Mouse (Mus musculus) cortical plate, adult 2 months (tissue): ENCODE data around the gene Rreb1. TPM values are rescaled to one million over a fixed set of nuclear protein-coding genes. Genes with fewer than 3 reads are reported as not detected.

Experiments
- H3K27ac ChIP-seq: fragments of 200-500 bp; 2 replicates; pipeline ENCODE4 v1.5.1; 2012; ENCODE audit warnings: low read length, control low read depth, inconsistent platforms; ENCODE audit not compliant: insufficient read depth
- H3K4me1 ChIP-seq: fragments of 200-500 bp; 2 replicates; pipeline ENCODE4 v1.6.1; 2011; ENCODE audit warnings: low read length; ENCODE audit not compliant: control insufficient read depth, insufficient read depth
- H3K4me3 ChIP-seq: fragments of 200-500 bp; 2 replicates; pipeline ENCODE4 v1.5.1; 2011; ENCODE audit warnings: mild to moderate bottlenecking, low read length, control low read depth; ENCODE audit not compliant: insufficient read depth
- CTCF ChIP-seq: fragments of 200-500 bp; IDR thresholded peaks from 2 replicates; pipeline ENCODE4 v1.5.1; 2011; ENCODE audit warnings: mild to moderate bottlenecking, control low read depth, low read length; ENCODE audit not compliant: insufficient read depth; ENCODE audit errors: extremely low read depth
- POLR2A ChIP-seq: fragments of 200-500 bp; IDR thresholded peaks from 2 replicates; pipeline ENCODE4 v1.6.1; 2011; ENCODE audit warnings: mild to moderate bottlenecking, low read length, control low read depth; ENCODE audit not compliant: insufficient read depth; ENCODE audit errors: extremely low read depth
- polyA plus RNA-seq: library from polyadenylated mRNA; depleted of rRNA; stranded (reverse); fragments of >200 nt; gene quantifications from 2 replicates; pipeline ENCODE4 v1.2.3, GENCODE M21; 2012; rRNA removed

Rreb1 gene
- 32.0 and 32.9 TPM in 2 replicates for polyA plus RNA-seq

DNA sequence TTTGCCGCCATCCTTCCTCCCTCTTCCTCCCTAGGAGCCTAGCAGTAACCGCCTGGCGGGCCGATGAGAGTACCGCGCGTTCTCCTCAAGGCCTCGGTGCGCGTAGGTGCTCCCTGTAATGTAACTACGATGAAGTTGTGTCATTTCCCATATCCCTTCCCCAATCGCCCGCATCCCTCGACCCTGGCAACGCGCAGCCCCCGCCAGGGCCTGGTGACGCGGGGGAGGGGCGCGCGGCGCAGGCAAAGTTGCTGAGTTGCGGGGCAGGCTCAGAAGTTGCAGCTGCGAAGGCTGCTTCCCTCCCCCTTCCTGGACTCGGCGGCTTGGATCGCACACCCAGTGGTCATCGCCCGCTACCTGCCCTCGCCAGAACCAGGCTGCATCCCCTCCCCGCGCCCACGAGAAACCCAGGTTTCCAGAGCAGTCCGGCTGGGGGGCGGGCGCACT is at the start of gene Rreb1:
Gene Rreb1 (plus strand): TSS at position 254 of the 447 bp plus-strand sequence.
- Histone ChIP-seq H3K4me1 (no peaks in the 10 kb centered on the region), H3K27ac (no peak within 1 kb of the TSS)
- TF ChIP-seq CTCF: no peak
- no peak for TF ChIP-seq POLR2A

DNA sequence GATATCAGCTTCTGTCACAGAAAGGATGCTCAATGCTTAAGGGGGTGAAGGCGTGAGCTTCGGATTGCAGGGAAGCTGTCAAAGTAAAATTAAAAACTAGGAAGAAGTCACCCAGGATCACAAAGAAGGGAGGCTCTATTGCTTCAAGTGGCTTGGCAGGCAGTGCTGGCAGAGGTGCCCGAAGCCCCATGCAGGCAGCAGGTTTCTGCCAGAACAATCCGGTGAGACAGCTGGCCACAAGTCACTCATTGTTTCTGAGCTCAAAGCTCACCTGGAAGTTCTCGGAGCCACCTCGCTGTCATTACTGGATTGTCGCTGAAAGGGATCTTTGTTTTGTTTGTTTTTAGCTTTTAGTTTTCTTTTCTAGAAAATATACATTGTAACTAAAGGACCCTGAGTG is 49.6 kb upstream of the Rreb1 start:
- TF ChIP-seq POLR2A (no peak), CTCF (no peak)
- Histone ChIP-seq H3K4me3 (no peak overlapping the region), H3K27ac (no peak overlapping the region), H3K4me1 (no peaks in the 10 kb centered on the region)

More for the DNA sequence above, at the start of gene Rreb1:
- peak within 1 kb of the TSS; percentile 39 for H3K4me3 ChIP-seq

DNA sequence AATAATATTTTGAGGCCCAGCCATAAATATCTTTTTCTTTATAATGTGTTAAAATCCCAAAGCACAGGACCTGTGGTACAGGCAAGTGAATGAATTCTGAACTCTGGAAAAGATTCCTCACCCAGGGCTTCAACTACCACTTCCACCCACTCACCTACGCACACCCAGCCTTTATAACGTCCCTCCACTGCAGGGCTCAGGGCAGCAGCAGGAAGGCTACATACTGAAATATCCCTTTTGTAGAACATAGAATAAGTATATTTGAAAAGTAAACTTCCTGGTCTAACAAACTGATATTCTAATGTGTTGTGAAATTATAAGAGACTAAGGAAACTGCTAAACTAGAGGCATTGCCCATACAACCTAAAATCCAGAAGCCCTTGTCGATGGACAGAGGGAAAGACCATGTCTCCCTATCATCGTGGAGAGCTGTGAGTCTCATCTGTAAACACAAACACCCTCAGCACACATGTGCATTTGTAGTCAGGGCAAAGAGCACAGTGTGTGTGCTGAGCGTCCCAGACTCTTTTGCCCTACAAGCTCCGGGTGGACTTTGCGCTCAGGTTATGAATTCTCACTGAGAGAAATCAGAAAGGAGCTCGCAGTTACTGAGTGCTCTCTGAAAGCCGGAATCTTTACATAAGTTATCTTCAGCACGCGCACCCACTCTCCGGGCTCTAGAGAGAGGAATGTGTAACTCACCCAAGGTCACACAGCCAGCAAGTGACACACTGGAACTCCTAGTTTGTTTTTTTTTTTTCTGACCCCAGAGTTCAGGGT is 46.1 kb upstream of the Rreb1 start:
- Histone ChIP-seq H3K27ac (no peak overlapping the region), H3K4me1 (no peaks in the 10 kb centered on the region), H3K4me3 (no peak overlapping the region)
- TF ChIP-seq CTCF: no peak
- no peak for TF ChIP-seq POLR2A

DNA sequence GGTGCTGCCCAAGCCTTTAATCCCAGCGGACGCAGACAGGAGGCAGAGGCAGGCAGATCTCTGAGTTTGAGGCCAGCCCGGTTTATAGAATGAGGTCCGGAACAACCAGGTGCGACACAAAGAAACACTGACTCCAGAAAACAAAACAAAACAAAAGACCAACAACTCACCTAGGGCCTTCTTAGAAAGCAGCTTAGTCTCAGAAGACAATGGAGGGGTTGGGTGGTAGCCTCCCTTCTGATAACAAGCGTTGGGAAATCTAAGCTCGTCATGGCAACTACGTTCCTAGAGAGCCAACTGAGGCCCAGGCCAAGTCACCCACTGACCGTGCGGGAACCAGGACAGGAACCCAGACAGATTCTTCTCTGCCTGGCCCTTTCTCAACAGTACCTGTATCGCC is 43.7 kb upstream of the Rreb1 start:
- Histone ChIP-seq H3K4me3 (no peak overlapping the region), H3K4me1 (no peaks in the 10 kb centered on the region), H3K27ac (no peak overlapping the region)
- TF ChIP-seq CTCF: no peak
- TF ChIP-seq POLR2A: no peak

DNA sequence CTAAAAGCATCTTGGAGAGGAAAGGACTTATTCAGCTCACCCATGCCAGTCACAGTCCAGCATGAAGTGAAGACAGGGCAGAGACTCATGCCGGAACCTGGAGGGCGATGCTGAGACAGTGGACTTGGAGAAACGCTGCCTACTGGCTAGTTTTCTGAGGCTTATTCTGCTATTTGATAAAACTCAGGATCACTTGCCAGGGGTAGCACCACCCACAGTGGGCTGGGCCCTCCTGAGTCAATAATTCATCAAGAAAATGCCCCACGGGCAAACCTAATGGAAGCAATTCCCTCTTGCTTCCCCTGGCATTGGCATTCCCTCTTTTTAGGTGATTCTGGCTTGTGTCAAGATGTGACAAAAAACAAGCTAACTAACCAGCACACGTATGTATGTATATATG is 38.1 kb upstream of the Rreb1 start:
- H3K4me1 ChIP-seq: no peaks in the 10 kb centered on the region
- TF ChIP-seq CTCF (no peak), POLR2A (no peak)
- no peak overlapping the region for H3K27ac ChIP-seq
- H3K4me3 ChIP-seq: no peak overlapping the region

DNA sequence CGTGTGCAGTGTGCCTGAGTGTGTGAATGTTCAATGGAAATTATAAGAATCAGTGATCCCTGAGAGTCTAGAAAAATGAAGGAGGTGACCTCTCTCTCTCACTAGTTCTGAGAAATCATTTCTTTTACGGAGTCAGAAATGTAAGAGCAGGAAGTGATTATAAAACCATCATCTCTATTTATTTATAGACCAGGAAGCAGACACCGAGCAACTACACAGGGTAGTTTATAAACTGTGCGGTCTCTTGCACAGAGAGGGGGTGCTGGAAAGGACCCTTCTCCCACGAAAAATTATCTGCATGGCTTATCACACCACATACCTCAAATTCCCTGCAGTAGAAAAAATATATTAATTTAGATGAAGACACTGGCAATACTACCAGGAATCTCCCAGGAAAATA is 37.4 kb upstream of the Rreb1 start:
- no peaks in the 10 kb centered on the region for H3K4me1 ChIP-seq
- H3K27ac ChIP-seq: no peak overlapping the region
- H3K4me3 ChIP-seq: no peak overlapping the region
- TF ChIP-seq POLR2A (no peak), CTCF (no peak)

DNA sequence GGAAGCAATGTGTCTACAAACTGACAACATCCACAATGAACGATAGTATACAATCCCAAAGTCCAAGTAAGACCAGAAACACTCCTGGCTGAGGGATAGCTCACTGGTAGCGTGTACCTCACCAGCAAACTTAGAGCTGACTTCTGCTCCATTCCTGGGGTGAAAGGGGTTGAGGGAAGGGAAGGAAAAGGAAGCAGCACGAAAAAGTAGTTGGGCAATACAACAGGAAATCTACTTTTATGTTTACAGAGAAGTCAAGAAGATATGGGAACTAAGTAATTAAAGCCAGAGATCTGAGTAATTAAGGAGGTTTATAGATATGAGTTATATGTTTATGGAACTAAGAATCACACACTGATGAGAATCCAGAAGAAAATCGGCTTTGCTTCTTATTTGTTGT is 36.0 kb upstream of the Rreb1 start:
- no peak overlapping the region for H3K27ac ChIP-seq
- TF ChIP-seq CTCF (no peak), POLR2A (no peak)
- H3K4me1 ChIP-seq: no peaks in the 10 kb centered on the region
- no peak overlapping the region for H3K4me3 ChIP-seq

DNA sequence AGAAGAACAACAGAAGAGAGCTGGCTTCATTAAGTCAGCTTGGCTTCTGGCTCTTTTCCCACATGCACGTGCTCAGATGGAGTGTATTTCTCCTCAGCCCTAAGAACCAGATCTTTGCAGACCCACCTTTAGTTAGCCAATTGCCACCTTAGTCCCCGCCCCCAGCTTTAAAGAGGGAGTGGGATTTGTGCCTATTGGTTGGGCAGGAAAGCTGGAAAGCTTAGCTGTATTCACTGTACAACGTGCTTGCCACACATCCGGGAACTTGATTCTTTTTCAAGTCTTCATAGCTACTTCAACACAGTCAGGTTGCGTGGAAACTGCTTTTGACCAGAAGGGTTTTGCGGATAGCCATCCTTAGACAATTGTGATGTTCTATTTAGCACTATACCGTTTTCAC is 30.7 kb upstream of the Rreb1 start:
- Histone ChIP-seq H3K4me1 (no peaks in the 10 kb centered on the region; the same call in 1 of the 2 replicates), H3K27ac (no peak overlapping the region), H3K4me3 (no peak overlapping the region)
- TF ChIP-seq CTCF (no peak), POLR2A (no peak)

DNA sequence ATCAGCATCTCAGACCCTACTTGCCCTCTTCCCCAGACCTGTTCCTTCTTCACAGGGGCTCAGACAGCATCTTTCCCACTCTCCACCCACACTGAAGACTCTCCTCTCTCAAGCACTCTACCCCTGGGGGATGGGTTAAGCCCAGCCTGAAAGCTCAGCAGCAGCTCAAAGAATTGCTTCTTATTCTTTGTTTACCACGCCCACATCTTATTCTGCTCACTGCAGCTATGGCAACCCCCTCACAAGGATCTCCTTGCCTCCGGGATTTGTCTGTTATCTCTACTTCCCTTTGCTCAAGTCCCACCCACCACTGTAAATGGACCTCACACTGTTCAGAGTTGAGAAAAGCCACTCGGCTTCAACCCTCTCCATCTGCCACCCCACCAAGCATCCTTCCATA is 28.7 kb upstream of the Rreb1 start:
- H3K4me1 ChIP-seq: no peaks in the 10 kb centered on the region; the same call in 1 of the 2 replicates
- no peak for TF ChIP-seq CTCF
- TF ChIP-seq POLR2A: no peak
- no peak overlapping the region for H3K4me3 ChIP-seq
- no peak overlapping the region for H3K27ac ChIP-seq

DNA sequence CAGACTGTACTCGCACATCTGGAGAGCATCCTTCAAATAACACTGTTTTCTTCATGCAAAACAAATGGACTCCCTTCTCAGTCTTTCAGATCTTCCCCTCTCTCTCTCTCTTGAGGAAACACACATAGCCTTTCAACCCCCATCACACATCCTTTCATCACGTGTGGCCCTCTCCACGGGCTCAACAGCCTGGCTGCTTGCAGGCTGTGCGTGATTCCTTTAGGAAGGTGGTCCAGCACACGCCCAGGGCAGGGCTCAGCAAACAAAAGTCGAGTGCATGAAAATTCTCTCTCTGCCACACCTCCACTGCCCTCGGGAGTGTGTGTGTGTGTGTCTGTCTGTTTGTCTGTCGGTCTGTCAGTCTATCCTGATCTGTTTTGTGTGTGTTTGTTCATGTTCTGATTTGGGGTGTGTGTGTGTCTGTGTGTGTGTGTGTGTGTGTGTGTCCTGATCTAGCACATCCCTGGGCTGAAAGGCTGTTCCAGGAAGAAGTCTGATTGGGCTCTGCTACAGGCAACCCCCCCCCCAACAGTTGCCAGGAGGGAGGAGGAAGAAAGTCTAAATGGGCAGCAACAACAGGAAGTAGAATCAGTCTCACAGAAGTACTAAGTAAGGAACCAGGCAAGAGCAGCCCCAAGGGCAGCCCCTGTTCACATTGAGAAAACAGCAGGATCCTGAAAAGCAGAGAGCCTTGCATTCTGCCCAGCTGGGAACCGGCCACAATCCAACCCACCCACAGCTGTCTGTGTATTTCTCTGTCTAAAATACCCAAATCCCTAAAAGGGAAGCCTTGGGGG is 26.8 kb upstream of the Rreb1 start:
- no peak for TF ChIP-seq CTCF
- TF ChIP-seq POLR2A: no peak
- H3K27ac ChIP-seq: no peak overlapping the region
- no peak overlapping the region for H3K4me3 ChIP-seq
- no peaks in the 10 kb centered on the region; the same call in 1 of the 2 replicates for H3K4me1 ChIP-seq
